Mouse (Mus musculus) olfactory bulb, adult 2 months (tissue): ENCODE results near the gene Larp6.

Experiments used
- CTCF ChIP-seq: fragments of 200-500 bp; IDR thresholded peaks from 2 replicates; pipeline ENCODE4 v1.5.1; 2012; ENCODE audit warnings: low read depth, mild to moderate bottlenecking, low read length, moderate library complexity; ENCODE audit not compliant: insufficient read depth
- POLR2A ChIP-seq: fragments of 200-500 bp; IDR thresholded peaks from 2 replicates; pipeline ENCODE4 v1.6.1; 2012; ENCODE audit warnings: mild to moderate bottlenecking, low read depth, low read length, moderate library complexity; ENCODE audit not compliant: insufficient read depth

GRCm38 (mm10) chr9:60759436-60760007 lies 46.7 kb downstream of the Larp6 start:
- TF ChIP-seq CTCF (no peak), POLR2A (no peak)
